Mouse (Mus musculus): ENCODE results near the gene Cct8l1.

Gene Cct8l1

DNA sequence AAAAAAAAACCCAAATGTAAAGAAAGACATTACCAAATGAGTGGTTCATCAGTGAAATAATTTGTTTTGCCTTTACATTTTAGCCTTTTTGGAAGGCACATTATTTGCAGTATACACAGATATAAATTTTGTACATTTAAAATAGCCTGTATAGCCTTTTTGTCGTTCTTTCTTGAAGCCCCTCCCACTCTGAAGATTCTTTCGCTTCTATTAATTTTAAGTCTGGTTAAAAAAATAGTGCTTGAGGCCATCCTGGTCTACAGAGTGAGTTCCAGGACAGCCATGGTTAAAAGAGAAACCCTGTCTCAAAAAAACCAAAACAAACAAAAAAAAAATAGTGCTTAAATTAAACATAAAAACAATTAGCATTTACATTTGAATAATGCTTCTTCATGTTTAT is 14.8 kb downstream of the Cct8l1 start:
- DNase-seq, result no peak

DNA sequence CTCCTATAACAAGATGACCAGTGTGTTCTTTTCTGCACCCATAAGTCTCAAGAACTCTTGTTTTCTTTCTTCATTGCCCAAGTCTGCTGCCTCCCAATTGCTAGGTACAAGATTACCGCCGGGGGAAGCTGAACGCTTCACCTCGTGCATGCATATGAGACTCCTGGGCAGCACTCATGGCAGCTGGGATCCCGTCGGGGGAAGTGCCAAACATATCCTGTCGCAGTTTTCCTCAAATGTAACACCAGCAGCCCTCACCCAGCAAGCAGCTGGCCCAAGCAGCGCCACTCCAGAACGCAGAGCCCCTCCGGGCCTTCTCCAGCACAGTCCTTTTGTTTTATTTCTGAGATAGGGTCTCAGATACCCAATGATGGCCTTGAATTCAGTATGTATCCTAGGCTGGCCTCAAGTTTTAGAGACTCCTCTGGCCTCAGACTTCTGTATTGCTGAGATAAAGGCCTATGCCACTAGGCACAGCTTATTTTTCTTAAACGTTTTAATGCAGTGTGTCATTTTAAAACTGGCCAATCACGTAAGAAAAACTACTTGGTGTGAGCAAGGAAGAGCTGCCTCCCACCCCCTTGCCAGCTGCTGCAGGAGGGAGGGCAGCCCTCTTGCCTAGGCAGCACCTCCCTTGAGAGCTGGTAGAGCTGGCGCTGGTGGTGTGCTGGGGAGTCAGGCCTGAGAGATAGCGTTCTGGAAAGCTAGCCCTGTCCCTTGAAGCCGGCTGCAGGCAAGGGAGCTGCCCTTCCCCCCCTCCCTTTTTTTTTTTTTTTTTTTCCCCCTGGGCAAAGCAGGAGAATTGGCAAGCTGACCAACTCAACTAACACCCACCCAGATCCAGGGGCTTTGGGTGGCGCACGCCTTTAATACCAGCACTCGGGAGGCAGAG is 16.6 kb downstream of the Cct8l1 start:
- DNase-seq, result no peak

DNA sequence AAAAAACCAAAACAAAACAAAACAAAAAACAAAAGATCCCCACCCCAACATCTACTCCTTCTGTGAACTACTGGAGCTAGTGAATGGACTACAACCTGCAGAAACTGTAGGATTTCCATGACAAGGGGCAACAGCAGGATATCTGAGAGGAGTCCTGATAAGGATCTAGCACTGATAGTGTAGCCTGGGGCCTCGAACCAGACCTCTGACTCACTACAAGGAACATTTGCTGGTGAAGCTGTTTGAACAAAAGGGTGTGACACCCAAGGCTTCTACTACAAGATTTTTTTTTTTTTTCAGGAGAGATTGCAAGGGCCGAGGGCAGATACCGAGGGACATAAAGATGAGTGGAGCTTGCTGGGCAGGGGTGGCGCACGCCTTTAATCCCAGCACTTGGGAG is 17.4 kb downstream of the Cct8l1 start:
- DNase-seq, result no peak

DNA sequence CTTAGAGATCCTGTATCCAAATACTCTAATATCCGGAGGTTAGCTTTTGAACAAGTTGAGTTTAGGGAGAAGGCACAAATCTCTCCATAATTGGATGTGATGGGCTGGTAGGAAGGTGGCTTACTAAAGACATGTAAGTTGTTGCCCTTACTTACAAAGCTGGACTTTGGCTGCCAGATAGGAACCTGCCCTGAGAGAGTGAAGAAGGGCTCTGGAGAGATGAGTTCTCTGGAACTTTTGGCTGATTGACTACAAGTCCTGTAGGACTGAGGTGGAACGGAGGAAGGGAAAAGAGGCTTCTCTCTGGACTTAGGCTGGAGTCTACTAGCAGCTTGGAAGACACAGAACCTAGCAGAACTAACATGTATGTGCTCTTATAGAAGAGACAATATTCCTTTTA is 19.7 kb downstream of the Cct8l1 start:
- no peak for DNase-seq

DNA sequence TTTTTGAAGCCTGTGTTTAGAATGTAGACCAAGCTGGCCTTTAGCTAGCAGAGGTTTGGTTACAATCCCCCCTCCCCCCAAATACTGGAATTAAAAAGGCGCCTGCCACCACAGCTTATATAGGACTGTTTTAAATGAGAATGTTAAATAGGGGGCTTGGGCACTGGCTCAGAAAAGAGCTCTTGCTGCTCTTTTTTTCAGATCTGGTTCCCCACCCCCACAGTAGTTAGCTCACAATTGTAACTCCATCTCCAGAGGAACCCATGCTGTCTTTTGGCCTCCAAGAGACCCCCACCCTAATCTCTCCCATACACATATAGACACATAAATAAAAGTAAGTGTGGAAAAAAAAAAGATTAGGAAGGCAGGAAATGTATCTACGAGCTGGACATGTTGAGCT is 20.6 kb downstream of the Cct8l1 start:
- no peak for DNase-seq

DNA sequence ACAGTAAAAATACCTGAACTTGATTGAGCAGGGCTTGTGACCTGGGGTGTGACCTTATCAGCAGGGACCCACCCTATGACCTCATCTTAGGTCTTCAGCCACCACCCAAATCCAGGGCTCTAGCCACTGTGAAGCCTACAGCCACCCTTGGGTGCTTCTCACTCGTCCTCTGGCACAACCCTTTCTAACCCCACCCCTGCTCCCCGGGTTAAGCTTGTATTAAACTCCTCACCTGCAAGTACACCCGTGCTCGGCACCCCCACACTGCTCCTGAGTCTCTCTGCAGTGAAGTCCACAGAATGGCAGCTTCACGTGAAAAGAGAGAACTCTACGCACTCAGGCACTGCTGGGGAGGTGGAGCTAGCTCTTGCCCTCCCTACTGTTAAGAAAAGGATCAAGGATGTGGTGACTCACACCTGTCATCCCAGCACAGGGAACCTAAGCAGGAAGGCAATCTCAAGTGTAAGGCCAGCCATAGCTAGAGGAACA is 21.1 kb downstream of the Cct8l1 start:
- DNase-seq, result no peak

DNA sequence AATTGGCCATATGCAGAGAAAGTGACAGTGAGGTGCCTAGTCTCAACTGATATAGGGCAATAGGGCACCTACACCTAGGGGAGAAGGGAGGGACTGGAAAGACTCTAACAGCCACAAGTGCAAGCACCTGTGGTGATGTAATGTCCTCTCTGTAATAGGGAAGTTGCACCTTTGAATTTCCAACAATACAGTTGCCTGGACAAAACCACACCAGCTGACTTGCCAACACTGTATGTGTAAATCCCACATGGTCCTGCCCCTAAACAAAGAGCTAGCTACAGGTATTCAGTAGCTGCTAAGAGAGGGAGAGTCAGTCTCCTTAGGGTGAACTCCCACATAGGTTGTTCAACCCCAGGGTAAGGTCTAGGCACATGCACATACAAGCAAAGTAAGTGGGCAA is 24.5 kb downstream of the Cct8l1 start:
- no peak for DNase-seq

DNA sequence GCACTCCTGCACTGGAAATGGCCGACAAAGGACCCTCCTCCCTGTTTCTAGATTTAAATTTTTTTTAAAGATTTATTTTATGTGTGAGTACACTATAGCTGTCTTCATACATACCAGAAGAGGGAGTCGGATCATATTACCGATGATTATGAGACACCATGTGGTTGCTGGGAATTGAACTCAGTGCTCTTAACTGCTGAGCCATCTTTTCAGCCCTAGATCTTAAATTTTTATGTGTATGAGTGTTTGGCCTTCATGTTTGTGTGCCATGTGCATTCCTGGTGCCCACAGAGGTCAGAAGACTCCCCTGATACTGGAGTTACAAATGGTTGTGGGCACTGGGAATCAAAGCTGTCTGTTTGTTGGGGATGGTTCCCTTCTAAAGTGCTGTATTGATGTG is 25.1 kb downstream of the Cct8l1 start:
- no peak for DNase-seq

DNA sequence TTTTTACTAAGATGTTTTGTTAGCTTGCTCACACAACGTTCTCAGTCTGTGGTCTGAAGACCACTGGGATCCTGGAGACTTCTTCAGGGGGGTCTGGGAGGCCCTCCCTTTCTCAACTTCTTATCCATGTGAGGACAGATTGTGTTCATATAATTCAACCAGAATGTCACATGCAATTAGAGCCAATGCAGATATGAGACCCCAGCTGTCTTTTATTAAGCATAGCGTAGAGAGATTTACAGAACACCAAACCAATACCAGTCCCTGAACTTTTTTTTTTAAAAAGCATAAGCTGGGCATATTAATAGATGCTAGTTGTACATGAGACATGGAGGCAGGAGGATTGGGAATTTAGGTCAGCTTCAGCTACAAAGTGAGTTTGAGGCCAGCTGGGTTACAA is 25.8 kb downstream of the Cct8l1 start:
- DNase-seq, result no peak

DNA sequence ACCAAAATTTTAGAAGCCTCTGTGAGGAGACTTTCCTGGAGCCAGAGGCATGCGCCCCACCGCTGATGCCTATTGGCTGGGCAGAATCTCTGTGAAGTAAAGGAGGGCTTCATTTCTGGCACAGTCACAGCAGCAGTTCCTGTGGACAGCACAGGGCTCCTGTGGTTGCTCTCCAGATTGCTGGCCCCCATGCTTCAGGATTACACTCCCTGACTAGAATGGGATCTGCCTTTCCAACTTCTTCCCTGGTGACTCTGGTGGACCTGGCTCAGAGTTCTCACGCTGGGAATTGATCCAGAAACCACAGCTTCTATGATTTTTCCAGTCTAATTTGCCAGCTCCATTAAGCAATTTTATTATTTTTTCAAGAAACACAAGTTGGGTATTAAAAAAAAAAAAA is 28.2 kb downstream of the Cct8l1 start:
- DNase-seq, result no peak

DNA sequence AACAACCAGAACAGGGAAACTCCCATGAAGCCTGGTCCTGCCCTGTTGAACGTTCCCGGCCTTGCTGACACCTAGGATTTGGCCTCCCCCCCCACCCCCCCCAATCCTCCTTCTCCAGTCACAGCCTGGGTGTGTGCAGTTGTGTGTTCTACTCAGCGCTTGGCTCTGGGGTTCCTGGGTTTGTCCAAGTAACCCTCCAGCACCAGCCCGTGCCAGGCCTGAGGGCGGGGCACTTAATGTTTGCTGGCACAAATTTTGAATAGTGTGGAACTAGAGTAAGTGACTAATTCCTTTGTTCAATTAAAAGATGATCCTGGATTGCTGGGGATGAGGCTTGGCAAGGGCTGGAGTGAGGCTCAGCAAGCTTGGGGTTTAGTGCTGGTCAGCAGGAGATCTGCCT is 28.7 kb downstream of the Cct8l1 start:
- no peak for DNase-seq

DNA sequence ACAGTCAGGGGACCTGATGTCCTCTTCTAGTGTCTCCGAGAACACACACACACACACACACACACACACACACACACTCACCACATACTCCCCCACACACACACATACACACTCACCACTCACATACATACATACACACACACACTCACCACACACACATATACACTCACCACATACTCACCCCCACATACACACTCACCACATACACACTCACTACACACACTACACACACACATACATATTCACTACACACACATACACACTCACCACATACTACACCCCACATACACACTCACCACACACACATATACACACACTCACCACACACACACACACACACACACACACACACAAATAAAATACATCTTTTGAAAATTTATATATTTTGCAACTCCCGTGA is 31.0 kb downstream of the Cct8l1 start:
- DNase-seq, result no peak

DNA sequence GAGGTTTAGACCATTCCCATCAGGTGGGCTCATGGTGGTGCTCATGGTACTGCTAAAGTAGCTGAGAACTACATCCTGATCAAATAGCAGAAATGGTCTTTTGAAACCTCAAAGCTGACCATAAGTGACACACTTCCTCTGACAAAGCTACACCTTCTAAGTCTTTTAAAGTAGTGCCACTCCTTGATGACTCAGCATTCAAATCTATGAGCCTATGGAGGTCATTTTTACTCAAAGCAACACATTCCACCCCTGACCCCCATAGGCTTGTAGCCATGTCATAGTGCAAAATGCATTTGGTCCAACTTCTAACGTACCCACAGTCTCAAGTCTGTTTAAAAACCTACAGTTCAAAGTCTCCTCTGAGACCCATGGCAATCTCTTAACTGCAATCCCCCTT is 35.0 kb downstream of the Cct8l1 start:
- no peak for DNase-seq

DNA sequence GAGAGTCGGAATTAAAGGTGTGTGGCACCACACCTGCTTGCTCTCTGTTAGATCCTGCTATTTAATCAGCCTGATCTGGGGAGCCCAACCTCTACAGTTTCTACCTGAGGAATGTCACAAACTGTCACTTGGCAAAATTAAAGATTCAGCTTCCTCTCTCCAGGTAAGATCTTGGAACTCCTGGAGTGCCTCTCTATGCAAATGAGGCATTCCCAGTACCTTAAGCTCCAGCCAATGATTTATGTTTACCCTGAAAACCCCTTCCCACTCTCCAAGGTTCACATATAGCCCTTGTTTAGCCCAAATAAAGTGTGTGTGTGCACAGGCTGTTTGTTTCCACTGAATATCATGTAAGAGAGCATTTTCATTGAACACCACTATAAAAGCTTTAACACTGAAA is 38.3 kb downstream of the Cct8l1 start:
- DNase-seq, result no peak

DNA sequence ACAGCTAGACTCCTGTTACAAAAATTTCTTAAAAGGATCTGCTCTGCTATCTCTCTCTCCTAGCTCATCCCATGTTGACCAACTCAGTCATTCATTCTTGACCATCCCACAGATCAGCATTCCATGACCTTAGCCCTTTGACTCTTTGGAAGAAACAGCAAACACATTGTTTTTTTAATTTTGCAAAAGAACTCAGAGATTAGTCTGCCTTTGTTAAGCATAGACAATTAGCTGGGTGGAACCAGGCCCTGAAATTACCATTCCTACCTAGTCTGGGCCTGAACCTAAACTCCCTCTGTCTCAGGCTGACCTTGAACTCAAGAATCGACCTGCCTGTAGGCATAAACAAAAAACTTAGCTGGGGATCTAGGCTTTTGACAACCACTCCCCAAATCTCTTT is 38.8 kb downstream of the Cct8l1 start:
- no peak for DNase-seq

DNA sequence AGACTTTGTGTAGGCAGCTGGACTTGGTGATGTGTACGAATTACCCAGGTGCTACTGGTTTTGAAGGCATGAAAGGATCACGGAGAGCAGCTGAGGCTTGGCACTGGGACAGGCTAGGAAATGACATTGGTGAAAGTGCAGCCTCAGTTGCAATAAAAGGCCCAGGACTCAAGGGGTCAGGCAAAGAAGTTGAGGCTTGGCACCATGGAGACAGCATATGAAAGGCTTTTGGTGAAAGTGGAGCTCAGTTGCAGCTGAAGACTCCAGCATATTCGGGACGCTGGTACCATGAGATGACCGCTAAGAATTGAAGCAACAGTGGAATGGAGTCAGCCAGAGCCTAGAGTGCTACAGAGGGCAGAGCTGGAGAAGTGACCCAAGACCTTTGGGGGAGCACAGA is 39.8 kb downstream of the Cct8l1 start:
- no peak for DNase-seq

DNA sequence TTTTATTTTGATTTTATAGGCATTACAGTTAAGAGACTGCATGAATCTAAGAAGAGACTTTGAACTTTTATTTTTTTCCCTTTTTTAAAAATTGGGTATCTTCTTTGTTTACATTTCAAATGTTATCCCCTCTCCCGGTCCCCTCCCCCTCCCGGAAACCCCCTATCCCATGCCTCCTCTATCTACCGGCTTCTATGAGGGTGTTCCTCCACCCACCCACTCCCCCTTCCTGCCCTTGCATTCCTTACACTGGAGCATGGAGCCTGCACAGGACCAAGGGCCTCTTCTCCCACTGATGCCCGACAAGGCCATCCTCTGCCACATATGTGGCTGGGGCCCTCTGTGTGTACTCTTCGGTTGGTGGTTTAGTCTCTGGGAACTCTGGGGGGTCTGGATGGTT is 40.5 kb downstream of the Cct8l1 start:
- no peak for DNase-seq

All from right cerebral cortex, postnatal 25 days (tissue).